Mouse (Mus musculus) inflammation-experienced regulatory T-cells, adult 6 months (primary cell): ENCODE measurements around the gene Zcchc7. TPM values are rescaled to one million over a fixed set of nuclear protein-coding genes. Genes with fewer than 3 reads are reported as not detected.

Experiments
- ATAC-seq: one replicate; pipeline ENCODE4 v1.8.0; 2017
- polyA plus RNA-seq, 3 experiments: library from polyadenylated mRNA; unstranded; fragments of 100-300 nt; shearing (Covaris generic); gene quantifications; one replicate each; pipeline ENCODE4 v1.2.1; 2017

Gene Zcchc7
- polyA plus RNA-seq, 3 experiments from 2014 or later, result 89.1 to 156 (median 151) TPM

- ATAC-seq, result no peak
These were observed 209.5 kb downstream of the Zcchc7 start for GRCm38 (mm10) chr4:44965175-44965574.

- no peak for ATAC-seq
These were observed 210.1 kb downstream of the Zcchc7 start for GRCm38 (mm10) chr4:44965736-44966135.

- no peak for ATAC-seq
These were observed 211.7 kb downstream of the Zcchc7 start for GRCm38 (mm10) chr4:44967402-44967801.

- ATAC-seq, result no peak
These were observed 214.4 kb downstream of the Zcchc7 start for GRCm38 (mm10) chr4:44970056-44970455.

- peak; percentile 30 for ATAC-seq
These were observed 215.0 kb downstream of the Zcchc7 start for GRCm38 (mm10) chr4:44970612-44971110.

- ATAC-seq, result peak; percentile 98
These were observed 217.8 kb downstream of the Zcchc7 start for GRCm38 (mm10) chr4:44973450-44973849.

- no peak for ATAC-seq
These were observed 218.2 kb downstream of the Zcchc7 start for GRCm38 (mm10) chr4:44973871-44974270.

GRCm38 (mm10) chr4:44974331-44974730 lies 218.7 kb downstream of the Zcchc7 start:
- no peak for ATAC-seq

- ATAC-seq, result no peak
These were observed 220.4 kb downstream of the Zcchc7 start for GRCm38 (mm10) chr4:44976026-44976615.

- ATAC-seq, result no peak
These were observed 221.4 kb downstream of the Zcchc7 start for GRCm38 (mm10) chr4:44976921-44977710.

- no peak for ATAC-seq
These were observed 222.5 kb downstream of the Zcchc7 start for GRCm38 (mm10) chr4:44978175-44978574.

- ATAC-seq, result no peak
These were observed 224.2 kb downstream of the Zcchc7 start for GRCm38 (mm10) chr4:44979794-44980338.

GRCm38 (mm10) chr4:44981280-44981973 lies 225.8 kb downstream of the Zcchc7 start, which contains the start of gene Grhpr:
Gene Grhpr, plus strand, starts transcription at chr4:44981395.
- ATAC-seq, result peak; percentile 87

Other genes starting within 250 kb of the Zcchc7 start
- under 1 TPM; 0.31 to 0.91 (median 0.55) TPM for gene Pax5, start 45.4 kb upstream of the Zcchc7 start, polyA plus RNA-seq
- gene Grhpr, start 225.5 kb downstream of the Zcchc7 start, polyA plus RNA-seq, result 10 to 100 TPM; 14.2 to 25.0 (median 24.0) TPM